Mouse (Mus musculus) 416B (cell line): ENCODE measurements around the gene Fen1.

Experiments used
- DNase-seq: peaks from one replicate; pipeline ENCODE4 v3.0.0; 2011; ENCODE audit warnings: low read depth

The Fen1 gene

GRCm38 (mm10) chr19:10213796-10214471 is 10.0 kb upstream of the Fen1 start:
- no peak for DNase-seq

GRCm38 (mm10) chr19:10210885-10211284 is 6.9 kb upstream of the Fen1 start:
- DNase-seq = peak; percentile 14

GRCm38 (mm10) chr19:10208851-10209250 is 4.9 kb upstream of the Fen1 start:
- DNase-seq = no peak

- no peak for DNase-seq
Measured at GRCm38 (mm10) chr19:10205051-10205450, 1.1 kb upstream of the Fen1 start.

- DNase-seq = peak; percentile 91
Measured at GRCm38 (mm10) chr19:10204616-10205001, 640 bp upstream of the Fen1 start.

- DNase-seq = peak; percentile 54
Measured at GRCm38 (mm10) chr19:10203146-10203847, 672 bp downstream of the Fen1 start.

GRCm38 (mm10) chr19:10198723-10199122 is 5.2 kb downstream of the Fen1 start:
- peak; percentile 87 for DNase-seq

- peak; percentile 19 for DNase-seq
Measured at GRCm38 (mm10) chr19:10198286-10198685, 5.7 kb downstream of the Fen1 start.

GRCm38 (mm10) chr19:10197130-10197529 is 6.8 kb downstream of the Fen1 start:
- DNase-seq = no peak

- no peak for DNase-seq
Measured at GRCm38 (mm10) chr19:10195252-10195651, 8.7 kb downstream of the Fen1 start.

GRCm38 (mm10) chr19:10194337-10194736 is 9.6 kb downstream of the Fen1 start:
- DNase-seq = no peak

GRCm38 (mm10) chr19:10191326-10191725 is 12.6 kb downstream of the Fen1 start:
- peak; percentile 58 for DNase-seq

- DNase-seq = peak; percentile 77
Measured at GRCm38 (mm10) chr19:10190796-10191195, 13.2 kb downstream of the Fen1 start.

- DNase-seq = no peak
Measured at GRCm38 (mm10) chr19:10189940-10190339, 14.0 kb downstream of the Fen1 start.

GRCm38 (mm10) chr19:10189022-10189421 is 14.9 kb downstream of the Fen1 start:
- no peak for DNase-seq

GRCm38 (mm10) chr19:10188281-10188811 is 15.6 kb downstream of the Fen1 start:
- DNase-seq = no peak

- no peak for DNase-seq
Measured at GRCm38 (mm10) chr19:10186569-10186968, 17.4 kb downstream of the Fen1 start.

GRCm38 (mm10) chr19:10185876-10186275 is 18.1 kb downstream of the Fen1 start:
- no peak for DNase-seq

- DNase-seq = peak; percentile 89
Measured at GRCm38 (mm10) chr19:10184096-10184495, 19.9 kb downstream of the Fen1 start.

GRCm38 (mm10) chr19:10183299-10183983 is 20.5 kb downstream of the Fen1 start:
- DNase-seq = peak; percentile 83

- peak; percentile 93 for DNase-seq
Measured at GRCm38 (mm10) chr19:10182670-10183298, 21.2 kb downstream of the Fen1 start, which contains the start of gene Fads1. TSS of gene Fads1 (plus strand) at chr19:10182888.

- peak; percentile 84 for DNase-seq
Measured at GRCm38 (mm10) chr19:10182142-10182541, 21.8 kb downstream of the Fen1 start.
